Mouse (Mus musculus): ENCODE results near the gene Cd59a.
A peak's percentile ranks its signal among the peaks of the same experiment; 100 is the strongest.
"Not testable (repeated sequence)": the region's sequence is repeated elsewhere in the genome, so short reads cannot be mapped to it uniquely, and the experiment has no call there.

Cd59a gene

DNA sequence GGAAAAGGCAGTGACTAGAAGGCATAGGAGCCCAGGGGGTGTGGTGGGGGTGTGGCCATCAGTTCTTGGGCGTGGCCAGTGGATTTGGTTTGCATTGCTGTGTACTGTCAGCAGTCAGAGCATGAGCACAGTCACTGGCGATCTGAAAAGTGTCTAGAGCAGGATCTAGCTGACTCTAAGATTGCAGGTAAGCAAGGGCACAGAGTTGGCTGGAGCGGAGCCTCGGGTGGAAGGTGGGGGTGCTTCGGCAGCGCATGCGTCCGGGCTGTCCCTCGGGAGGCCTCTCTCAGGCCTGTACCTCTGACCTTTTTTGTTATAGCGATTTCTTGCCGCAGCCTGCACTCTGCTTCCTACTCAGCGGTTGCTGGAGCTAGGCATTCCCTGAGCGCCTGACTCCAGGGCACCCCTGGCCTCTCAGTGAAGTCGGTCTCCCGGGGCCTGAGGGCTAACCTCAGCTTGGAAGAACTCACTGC is at the start of gene Cd59a:
Gene Cd59a, plus strand, starts transcription at position 61 of the 473 bp plus-strand sequence.
- DNase-seq (ENCODE audit: low read depth): peak; percentile 82

DNA sequence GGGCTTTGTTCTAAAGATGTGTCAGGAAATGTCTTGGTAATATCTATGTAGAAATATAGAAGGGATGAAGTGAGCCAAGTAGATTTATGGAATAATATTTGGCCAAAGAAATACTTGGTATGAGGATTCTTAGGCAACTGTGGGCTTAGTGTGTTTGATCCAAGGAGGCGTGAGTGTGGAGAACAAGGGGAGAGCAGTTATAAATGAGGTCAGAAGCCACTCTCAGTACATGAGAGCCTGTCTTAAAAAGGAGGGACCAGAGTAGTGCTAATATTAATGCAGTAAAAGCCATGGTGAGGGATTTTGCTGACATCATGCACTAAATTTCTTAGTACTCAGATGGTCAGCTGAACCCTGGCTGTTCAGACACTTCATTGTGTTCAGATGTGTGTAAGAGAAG is 37.2 kb upstream of the Cd59a start:
- no peak for DNase-seq (ENCODE audit: low read depth)

DNA sequence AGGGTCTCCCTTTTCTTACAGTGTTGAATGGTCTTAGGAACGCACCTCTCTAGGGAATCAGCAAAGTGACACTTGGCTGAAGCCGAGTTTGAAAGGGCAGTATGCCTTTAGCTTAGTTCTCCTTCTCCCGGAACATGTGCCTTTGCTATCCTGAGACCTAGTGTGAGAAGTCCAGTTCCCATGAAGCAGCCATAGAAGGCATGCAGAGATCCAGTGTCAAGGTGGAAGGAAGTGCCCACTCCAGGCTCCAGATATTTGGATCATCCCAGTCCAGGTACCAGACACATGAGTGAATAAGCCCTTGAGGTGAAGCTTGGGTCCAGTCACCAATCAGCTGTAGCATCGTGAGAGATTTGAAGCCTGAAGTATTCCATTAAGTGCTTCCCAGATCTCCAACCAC is 36.6 kb upstream of the Cd59a start:
- DNase-seq (ENCODE audit: low read depth): no peak

DNA sequence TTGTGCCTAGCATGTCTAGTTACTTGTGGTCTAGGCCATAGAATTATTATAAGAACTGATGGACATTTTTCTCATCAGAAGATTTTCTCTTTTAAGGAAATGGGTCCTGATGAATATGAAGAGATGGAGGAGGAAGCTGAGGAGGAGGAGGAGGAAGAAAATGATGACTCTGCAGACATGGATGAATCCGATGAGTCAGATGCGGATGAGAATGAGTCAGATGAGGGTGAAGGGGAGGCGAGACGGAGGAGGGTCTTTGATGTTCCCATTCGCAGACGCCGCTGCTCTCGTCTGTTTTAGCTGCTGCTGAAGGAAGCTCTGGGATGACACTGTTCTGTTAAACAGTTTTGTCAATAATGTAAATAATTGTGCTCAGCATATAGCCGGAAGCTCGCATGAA is 35.8 kb upstream of the Cd59a start:
- no peak for DNase-seq (ENCODE audit: low read depth)

DNA sequence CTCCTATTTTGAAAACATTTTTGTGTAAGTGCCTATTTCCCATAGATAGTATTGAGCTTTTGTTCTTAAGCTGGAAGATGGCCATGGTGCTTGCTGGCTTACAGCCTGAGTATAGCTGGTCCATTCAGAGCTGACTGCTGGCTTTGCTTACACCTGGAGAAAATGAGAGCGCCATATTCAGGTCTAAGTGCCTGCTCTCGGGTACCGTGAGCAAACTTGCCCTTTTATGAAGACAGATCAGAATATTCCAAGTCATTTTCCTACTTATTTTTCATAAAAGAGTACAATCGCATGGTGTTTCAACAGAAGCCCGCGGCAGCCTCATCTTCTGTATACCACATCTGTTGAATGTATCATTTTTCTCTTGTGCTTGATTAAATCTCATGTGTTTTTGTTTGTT is 34.6 kb upstream of the Cd59a start:
- DNase-seq (ENCODE audit: low read depth): no peak

DNA sequence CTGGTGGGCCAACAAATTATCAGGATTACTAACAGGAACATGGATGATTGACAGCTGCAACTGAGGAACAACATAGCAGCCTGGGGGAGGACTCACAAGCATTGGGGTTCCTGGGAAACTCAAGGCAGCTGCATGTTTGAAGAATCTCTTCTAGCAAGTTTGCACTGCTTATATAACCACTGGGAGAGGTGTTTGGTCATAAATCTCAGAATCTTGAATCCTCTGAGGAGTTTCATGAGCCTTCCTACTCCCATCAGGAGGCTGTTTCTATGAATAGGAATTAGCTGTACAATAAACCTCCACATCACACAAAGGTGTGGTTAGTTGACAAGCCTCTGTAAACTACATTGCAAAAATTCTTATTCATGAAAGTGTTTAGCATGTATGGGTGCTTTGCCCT is 32.9 kb upstream of the Cd59a start:
- DNase-seq (ENCODE audit: low read depth): no peak

DNA sequence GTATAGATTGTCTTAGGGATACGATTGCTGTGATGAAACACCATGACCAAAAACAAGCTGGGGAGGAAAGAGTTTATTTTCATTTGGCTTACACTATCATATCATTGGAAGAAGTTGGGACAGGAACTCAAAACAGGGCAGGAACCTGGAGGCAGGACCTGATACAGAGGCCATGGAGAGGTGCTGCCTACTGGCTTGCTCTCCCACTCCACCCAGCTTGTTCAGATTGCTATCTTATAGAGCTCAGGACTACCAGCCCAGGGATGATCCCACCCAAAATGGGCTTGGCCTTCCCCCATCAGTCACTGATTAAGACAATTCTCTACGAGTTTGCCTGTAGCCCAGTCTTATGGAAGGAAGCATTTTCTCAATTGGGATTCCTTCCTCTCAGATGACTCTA is 31.4 kb upstream of the Cd59a start:
- no peak for DNase-seq (ENCODE audit: low read depth)

DNA sequence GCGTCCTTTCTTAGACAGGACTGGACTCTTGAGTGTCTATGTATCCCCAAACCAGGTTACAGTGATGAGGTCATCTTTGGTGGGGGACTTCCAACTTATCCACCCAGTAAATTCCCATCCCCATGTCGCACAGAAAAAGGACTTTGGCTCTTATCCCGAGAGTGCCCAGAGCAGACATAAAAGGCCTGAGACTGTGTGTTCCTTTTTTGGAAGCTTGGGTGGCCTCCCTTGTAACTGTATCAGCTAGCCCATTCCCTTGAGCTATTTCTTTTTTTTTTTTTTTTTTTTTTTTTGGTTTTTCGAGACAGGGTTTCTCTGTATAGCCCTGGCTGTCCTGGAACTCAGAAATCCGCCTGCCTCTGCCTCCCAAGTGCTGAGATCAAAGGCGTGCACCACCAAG is 30.1 kb upstream of the Cd59a start, which contains the start of gene Gm10912:
Gene Gm10912, plus strand, starts transcription at position 301 of the 400 bp plus-strand sequence.
- DNase-seq (ENCODE audit: low read depth): not testable (repeated sequence)

DNA sequence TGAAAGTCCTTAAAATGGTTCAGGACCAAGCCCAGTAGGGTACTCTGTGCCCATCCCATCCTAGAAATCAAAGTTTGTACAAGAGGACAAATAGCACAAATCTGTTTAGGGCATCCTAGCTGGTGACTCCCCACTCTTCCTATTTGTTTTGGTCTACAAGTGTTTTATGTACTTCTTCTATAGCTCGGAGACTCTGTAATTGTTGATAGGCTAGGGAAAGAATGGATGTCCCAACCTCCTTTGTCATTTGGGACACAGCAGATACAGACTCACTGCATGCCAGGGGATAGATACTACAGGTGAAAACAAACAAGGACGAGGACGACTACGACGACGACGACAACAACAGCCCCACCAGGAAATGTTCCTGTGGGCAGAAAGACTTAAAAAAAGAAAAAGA is 27.2 kb upstream of the Cd59a start, which contains the start of gene Gm10799:
Gene Gm10799, minus strand, starts transcription at position 101 of the 400 bp plus-strand sequence.
- DNase-seq (ENCODE audit: low read depth): not testable (repeated sequence)

DNA sequence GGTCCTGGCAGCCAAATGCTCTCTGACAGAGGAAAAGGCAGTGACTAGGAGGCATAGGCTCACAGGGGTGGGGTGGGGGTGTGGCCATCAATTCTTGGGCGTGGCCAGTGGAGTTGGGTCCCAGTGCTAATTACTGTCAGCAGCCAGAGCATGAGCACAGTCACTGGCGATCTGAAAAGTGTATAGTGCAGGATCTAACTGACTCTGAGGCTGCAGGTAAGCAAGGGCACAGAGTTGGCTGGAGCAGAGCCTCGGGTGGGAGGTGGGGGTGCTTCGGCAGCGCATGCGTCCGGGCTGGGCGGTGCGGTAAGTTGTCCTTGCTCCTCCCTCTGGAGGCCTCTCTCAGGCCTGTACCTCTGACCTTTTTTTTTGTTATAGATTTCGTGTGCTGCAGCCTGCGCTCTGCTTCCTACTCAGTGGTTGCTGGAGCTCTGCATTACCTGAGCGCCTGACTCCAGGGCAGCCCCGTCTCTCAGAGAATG is 25.9 kb upstream of the Cd59a start, which contains the start of gene Cd59b:
Gene Cd59b, plus strand, starts transcription at position 146 of the 482 bp plus-strand sequence.
- DNase-seq (ENCODE audit: low read depth): peak; percentile 31

DNA sequence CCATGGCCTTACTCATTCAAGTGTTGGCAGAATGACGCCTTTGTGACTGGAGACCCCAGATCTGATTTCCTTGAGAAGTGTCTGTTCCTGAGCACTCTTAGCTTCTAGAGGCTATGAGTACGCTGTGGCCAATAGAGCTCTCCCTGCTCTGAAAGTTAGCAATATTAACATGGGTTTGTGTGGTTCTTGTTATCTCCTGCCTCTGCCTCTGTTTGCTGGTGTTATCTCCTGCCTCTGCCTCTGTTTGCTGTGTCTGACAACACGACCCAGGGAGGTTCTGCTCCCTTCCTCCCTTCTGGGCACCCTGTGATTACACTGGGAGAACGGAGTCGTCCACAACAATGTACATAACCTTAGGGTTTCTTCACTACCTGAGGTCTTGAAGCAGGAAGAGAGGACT is 17.3 kb upstream of the Cd59a start:
- not testable (repeated sequence) for DNase-seq (ENCODE audit: low read depth)

DNA sequence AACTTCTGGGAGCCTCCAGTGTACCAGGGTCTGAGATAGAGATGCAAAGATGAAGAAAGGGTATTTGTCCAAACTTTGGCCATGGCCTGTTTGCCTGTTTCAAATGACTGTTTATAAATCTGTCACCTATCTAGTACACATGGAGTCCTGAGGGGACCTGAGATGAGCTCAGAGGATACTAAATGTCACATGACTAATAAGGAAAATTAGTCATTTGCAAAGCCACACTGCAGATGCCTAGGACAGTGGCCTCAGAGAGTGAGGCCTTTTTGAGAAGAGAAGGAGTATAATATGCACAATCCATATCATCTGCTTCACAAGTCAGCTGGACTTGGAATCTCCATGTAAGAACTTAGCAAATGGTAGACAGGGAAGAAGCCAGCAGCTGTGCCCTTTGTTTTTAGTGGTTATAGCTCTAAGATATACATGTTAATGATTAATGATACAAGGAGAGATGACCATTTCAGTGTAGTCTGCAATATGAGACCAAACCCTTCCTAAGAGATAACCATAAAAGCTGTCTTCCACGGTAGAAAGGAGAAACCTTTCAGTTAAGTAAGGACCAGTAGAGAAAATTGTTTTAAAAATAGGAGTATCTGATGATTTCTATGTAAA is 14.1 kb upstream of the Cd59a start:
- DNase-seq (ENCODE audit: low read depth): not testable (repeated sequence)

DNA sequence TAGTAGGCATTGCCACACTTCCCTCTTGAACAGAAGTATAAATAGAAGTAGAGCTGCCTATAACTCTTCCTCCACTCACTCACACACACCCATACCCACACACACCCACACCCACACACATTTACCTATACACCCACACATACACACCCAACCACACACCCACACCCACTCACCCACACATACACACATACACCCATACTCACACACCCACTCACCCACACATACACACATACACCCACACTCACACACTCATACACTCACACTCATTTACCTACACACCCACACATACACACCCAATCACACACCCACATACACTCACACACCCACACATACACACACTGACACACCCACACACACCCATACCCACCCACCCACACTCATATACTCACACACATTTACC is 13.1 kb upstream of the Cd59a start:
- no peak for DNase-seq (ENCODE audit: low read depth)

DNA sequence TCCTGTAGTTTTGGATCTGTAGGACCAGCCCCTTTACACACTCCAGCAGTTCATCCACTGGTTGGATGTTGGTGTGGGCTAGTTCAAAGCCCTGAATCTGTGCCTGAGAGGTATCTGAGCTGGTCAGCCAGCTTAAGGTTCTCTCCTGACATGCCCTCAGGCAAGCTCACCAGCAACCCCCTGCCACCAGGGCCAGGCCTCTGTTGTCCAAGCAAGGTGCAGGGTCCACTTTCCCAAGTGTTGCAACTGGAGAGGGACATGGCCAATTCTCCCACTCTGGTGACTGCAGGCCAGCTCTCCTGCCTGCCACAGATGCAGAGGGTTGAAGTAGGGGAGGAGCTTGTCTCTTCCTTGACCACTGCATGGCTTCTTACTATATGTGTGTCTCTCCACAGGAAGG is 11.6 kb upstream of the Cd59a start:
- not testable (repeated sequence) for DNase-seq (ENCODE audit: low read depth)

DNA sequence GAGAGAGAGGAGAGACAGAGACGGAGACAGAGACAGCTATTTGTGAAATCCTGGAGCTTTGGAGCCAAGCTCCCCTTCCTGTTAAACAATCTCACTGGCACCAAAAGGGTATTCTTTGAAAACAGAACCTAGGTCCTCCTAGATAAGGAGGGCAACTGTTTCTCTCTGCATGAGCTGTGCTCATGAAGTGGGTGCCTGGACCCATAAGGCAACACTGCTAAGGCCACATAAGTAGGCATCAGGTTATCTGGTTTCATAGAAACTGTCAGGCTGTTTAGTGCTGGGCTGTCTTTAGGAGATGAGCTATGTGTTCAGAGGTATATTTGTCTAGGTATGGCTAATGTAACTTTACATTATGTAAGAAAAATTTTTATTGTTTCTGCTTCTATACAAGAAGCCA is 8.0 kb upstream of the Cd59a start:
- not testable (repeated sequence) for DNase-seq (ENCODE audit: low read depth)

DNA sequence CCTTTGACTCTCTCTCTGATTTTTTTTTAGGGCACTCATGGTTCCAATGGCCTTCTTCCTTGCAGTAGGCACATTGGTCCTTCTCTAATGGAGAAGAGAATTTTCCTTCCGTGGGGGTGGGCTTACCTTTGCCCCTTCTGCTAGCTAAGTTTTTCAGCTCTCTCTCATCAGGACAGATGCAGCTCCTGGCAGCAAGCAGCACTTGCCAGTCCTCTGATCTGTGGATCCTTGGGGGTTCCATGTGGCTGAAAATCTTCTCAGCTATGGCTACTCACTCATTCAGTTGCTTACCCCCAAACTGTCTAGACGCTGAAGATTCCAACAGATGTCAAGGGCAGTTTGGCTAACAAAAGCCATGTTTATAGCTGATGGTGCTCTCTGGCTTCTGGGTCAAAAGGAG is 2.3 kb upstream of the Cd59a start:
- no peak for DNase-seq (ENCODE audit: low read depth)

DNA sequence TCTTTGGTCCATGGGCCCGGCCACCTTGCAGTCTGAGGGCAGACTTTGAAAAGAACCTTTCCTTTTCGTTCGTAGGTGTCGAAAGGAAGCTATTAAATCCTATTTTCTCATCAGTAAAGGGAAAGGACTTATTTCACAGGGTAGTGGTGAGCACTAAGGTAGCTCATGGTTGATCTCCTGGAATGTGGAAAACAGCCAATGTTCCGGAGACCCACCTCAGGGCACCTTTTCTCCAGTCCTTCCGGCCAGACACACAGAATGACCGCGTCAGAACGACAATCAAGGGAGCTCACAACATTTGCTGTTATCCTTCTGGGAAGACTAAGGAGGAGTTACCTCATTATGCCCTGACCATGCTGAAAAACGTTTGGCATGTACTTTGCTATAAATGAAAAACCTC is 655 bp downstream of the Cd59a start:
- DNase-seq (ENCODE audit: low read depth): peak; percentile 10

DNA sequence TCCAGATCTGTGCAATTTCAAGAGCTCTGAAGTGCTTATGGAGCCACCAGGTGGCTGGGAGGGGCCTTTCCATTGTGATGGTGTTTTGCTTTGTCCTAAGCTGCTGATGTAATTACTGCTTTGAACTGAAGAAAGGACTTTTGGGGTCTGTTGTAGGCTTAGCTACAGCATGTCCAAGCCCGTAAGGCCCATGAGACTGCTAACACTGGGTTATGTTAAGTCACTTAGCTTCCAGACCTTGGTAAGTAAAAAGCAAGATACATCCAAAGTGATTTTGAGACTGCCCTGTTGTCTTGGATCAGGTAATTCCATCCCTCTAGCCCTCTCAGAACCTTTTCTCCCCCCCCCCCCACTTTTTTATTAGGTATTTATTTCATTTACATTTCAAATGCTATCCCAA is 1.2 kb downstream of the Cd59a start:
- DNase-seq (ENCODE audit: low read depth): peak; percentile 11

DNA sequence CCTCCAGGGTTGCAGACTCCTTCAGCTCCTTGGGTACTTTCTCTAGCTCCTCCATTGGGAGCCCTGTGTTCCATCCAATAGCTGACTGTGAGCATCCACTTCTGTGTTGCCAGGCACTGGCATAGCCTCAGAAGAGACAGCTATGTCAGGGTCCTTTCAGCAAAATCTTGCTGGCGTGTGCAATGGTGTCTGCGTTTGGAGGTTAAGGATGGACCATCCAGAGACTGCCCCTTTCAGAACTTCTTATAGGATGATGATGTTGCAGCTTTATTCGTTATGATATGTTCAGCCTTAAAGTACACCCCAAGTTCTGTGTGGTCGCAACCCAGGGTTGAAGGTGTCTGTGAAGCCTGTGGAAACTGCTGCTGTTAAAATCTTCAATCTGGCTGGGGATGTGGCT is 1.8 kb downstream of the Cd59a start:
- not testable (repeated sequence) for DNase-seq (ENCODE audit: low read depth)

DNA sequence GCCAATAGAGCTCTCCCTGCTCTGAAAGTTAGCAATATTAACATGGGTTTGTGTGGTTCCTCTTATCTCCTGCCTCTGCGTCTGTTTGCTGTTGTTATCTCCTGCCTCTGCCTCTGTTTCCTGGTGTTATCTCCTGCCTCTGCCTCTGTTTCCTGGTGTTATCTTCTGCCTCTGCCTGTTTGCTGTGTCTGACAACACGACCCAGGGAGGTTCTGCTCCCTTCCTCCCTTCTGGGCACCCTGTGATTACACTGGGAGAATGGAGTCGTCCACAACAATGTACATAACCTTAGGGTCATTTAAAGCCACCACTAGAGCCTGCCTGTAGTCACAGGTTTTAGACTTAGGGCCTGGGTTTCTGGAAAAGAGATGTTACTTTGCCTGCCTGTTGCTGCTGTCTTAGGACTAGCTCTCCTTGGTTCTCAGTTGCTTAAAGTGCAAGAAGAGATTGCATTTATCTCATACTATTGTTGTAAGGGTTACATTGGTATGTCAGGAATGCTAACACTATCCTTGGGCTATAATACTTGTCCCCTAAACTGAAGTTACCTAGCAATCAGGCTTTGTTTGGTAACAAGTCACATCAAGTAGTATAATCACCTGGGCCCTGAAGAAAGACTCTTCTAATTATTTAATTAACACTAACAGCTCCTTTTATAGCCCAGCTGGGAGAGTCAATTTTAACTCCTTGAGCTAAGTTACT is 3.1 kb downstream of the Cd59a start:
- DNase-seq (ENCODE audit: low read depth): peak; percentile 90

DNA sequence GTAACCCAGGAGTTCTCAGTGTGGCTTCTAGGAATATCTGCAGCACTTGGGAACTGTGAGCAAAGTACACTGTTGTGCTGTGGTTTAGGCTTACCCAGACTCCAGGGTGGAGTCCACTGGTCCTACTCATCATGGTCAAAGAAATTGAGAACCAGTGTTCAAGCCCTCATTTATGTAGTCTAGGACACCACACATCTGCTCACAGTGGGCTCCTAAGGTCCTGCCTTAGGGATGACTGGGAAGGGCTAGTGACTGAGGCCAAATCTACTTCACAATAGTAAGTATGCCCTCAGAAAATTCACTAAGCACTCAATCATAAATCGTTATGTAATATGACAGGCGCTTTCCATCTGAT is 3.6 kb downstream of the Cd59a start:
- DNase-seq (ENCODE audit: low read depth): no peak

DNA sequence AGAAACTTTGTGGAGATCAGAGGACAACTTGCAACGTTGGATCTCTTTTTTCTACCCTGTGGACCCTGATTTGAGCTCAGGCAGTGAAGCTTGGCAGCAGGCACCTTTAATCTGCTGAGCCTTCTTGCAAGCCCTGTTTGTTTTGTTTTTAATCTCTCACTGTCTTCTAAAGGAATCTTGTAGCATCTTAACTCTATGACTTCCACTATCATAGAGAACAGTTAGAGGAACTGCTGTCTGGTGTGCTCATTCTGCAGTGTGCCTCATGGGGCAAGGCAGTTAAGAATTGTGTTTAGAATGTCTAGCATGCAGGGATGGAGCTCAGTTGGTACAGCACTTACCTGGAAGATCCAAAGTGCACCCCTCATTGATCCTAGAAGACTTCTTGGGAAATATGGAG is 4.3 kb downstream of the Cd59a start:
- no peak for DNase-seq (ENCODE audit: low read depth)

DNA sequence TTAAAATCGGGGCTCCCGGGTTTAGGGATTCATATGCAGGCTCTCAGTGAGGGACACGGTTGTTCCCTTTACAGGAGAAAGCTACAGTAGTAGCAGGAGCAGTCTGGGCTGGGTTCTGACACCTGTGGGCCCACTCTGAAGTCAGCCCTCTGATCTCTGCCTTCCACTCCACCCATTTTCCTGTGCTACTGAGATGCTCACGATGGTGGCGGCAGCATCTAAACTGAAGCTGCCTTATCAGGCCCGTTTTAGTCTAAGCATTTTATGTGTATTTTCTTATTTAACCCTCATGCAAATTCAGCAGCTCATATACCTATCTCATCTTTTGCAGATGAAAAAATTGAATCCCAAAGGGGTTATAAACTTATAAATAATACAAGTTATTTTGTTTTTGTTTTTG is 9.2 kb downstream of the Cd59a start:
- no peak for DNase-seq (ENCODE audit: low read depth)

Data from 416B (cell line).